Mouse (Mus musculus) thymus, adult 2 months (tissue): ENCODE data around the gene Dctn1. TPM values are rescaled to one million over a fixed set of nuclear protein-coding genes. Genes with fewer than 3 reads are reported as not detected.

Source experiments
- DNase-seq: peaks from one replicate; pipeline ENCODE4 v3.0.0; 2021
- H3K27ac ChIP-seq: fragments of 200-500 bp; 2 replicates; pipeline ENCODE4 v1.5.1; 2012; ENCODE audit warnings: low read length, control low read depth; ENCODE audit not compliant: control insufficient read depth, insufficient read depth
- H3K27me3 ChIP-seq: fragments of 200-500 bp; 2 replicates; pipeline ENCODE4 v1.6.1; 2012; ENCODE audit warnings: mild to moderate bottlenecking, low read length, moderate library complexity, mixed read lengths; ENCODE audit not compliant: control insufficient read depth, insufficient read depth
- H3K36me3 ChIP-seq: fragments of 200-500 bp; 2 replicates; pipeline ENCODE4 v1.6.1; 2012; ENCODE audit warnings: mild to moderate bottlenecking, low read length, moderate library complexity; ENCODE audit not compliant: control insufficient read depth, insufficient read depth
- H3K4me1 ChIP-seq: fragments of 200-500 bp; replicated peaks from 2 replicates; pipeline ENCODE4 v1.6.1; 2012; ENCODE audit warnings: low read length; ENCODE audit not compliant: control insufficient read depth, insufficient read depth
- H3K4me3 ChIP-seq: fragments of 200-500 bp; 2 replicates; pipeline ENCODE4 v1.5.1; 2012; ENCODE audit warnings: mild to moderate bottlenecking, low read length, control low read depth, moderate library complexity; ENCODE audit not compliant: control insufficient read depth, insufficient read depth
- CTCF ChIP-seq: fragments of 200-500 bp; IDR thresholded peaks from 2 replicates; pipeline ENCODE4 v1.5.1; 2012; ENCODE audit warnings: mild to moderate bottlenecking, control low read depth, low read length, moderate library complexity, borderline replicate concordance; ENCODE audit not compliant: control insufficient read depth, poor library complexity, insufficient read depth; ENCODE audit errors: extremely low read depth
- POLR2A ChIP-seq: fragments of 200-500 bp; IDR thresholded peaks from 2 replicates; pipeline ENCODE4 v1.6.1; 2012; ENCODE audit warnings: mild to moderate bottlenecking, low read length, control low read depth, moderate library complexity; ENCODE audit not compliant: control insufficient read depth, poor library complexity, insufficient read depth; ENCODE audit errors: extremely low read depth
- WGBS: fragments of 180-500 bp; shearing (Covaris S2); methylation state at CpG from one replicate; pipeline ENCODE4 v1.1.7; 2018; 5-methylcytosine and 5-hydroxymethylcytosine counted together
- polyA plus RNA-seq: library from polyadenylated mRNA; depleted of rRNA; stranded (reverse); fragments of >200 nt; gene quantifications from 2 replicates; pipeline ENCODE4 v1.2.3, GENCODE M21; 2012

Dctn1 gene
- polyA plus RNA-seq, 1 experiment = 166 TPM

DNA sequence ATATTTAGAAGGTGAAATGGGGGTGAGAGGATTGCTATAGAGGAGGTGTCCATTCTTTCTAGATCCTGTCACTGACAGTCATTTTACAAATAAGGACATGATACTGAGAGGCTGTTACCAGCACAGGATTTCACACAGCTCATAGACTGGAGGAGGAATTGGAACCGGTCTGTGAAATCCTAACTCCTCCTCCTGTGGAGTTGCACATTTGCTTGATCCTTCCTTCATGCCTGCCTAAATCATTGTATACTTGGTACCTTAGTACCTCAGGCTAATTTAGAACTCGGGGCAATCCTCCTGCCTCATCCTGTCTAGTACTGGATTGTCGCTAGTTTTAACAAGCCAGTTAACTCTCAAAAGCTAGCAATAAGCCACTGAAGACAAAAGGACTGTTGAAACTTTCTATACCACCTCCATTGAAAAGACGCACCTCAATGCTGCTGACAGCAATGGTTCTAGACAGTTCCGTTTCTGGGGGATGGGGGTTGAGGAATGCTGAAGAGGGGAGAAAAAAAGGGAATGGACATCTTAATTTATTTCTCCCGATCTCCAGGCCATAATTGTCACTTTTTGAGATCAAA is 604 bp upstream of the Dctn1 start:
- Histone ChIP-seq H3K4me1 (no peaks in the 10 kb centered on the region), H3K27ac (no peak overlapping the region), H3K27me3 (peaks cover 9% of the 10 kb centered on the region; the same call in 1 of the 2 replicates), H3K4me3 (peak overlapping the region; percentile 69), H3K36me3 (no peaks in the 10 kb centered on the region)
- WGBS = 2% methylated on average over 6 of the region's 6 CpGs
- DNase-seq = no peak
- no peak for TF ChIP-seq POLR2A
- TF ChIP-seq CTCF = no peak

- TF ChIP-seq CTCF (no peak), POLR2A (no peak)
- no peaks in the 10 kb centered on the region for H3K36me3 ChIP-seq
- no peaks in the 10 kb centered on the region for H3K4me1 ChIP-seq
- H3K27ac ChIP-seq = no peak overlapping the region
- WGBS = 1% methylated on average over 12 of the region's 12 CpGs
- H3K27me3 ChIP-seq = peaks cover 6% of the 10 kb centered on the region; the same call in 1 of the 2 replicates
- no peak for DNase-seq
- H3K4me3 ChIP-seq = peak overlapping the region; percentile 69
Measured at GRCm38 (mm10) chr6:83166243-83166630, 517 bp downstream of the Dctn1 start.

DNA sequence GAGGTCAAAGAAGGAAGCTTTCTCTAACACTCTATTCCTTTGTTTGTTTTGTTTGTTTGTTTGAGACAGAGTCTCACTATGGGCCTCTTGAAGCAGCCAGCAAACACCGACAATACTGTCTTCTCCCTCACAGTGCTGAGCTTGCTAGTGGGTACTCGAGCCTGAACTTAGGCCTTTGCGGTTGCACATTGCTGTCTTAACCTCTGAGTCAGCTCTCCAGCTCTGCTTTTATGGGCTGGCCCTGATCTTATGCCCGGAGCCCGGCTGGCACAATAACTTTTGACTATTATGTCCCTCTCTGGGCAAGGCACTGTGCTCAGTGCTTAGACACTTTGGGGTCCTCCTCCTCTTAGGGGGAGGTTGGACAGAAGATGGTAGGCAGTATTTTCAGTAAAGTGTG is 4.2 kb downstream of the Dctn1 start:
- Histone ChIP-seq H3K4me3 (no peak overlapping the region), H3K27ac (no peak overlapping the region), H3K36me3 (no peaks in the 10 kb centered on the region), H3K27me3 (no peaks in the 10 kb centered on the region), H3K4me1 (no peaks in the 10 kb centered on the region)
- 90% methylated on average over 5 of the region's 5 CpGs for WGBS
- no peak for TF ChIP-seq POLR2A
- no peak for TF ChIP-seq CTCF
- no peak for DNase-seq

DNA sequence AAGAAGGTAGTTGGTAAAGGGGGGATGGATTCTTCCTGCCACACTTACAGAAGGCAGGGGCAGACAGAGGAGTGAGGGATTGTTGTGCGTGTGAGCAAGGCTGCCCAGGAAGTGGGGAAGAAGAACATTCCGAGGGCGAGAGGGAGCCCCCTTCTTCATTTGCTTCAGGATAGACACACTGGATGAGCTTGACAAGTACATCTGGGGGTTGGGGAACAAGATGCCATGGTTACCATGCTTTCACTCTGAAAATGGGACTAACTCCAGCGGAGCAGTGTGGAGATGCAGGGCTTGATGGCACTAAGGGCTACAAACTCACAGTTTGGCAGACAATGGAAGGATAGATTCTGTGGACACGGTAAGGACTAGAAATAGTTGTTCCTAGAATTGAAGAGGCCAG is 5.3 kb downstream of the Dctn1 start:
- Histone ChIP-seq H3K27ac (no peak overlapping the region), H3K36me3 (no peaks in the 10 kb centered on the region), H3K27me3 (no peaks in the 10 kb centered on the region), H3K4me1 (no peaks in the 10 kb centered on the region), H3K4me3 (no peak overlapping the region)
- TF ChIP-seq CTCF (no peak), POLR2A (no peak)
- no peak for DNase-seq
- WGBS = 95% methylated on average over 5 of the region's 5 CpGs

DNA sequence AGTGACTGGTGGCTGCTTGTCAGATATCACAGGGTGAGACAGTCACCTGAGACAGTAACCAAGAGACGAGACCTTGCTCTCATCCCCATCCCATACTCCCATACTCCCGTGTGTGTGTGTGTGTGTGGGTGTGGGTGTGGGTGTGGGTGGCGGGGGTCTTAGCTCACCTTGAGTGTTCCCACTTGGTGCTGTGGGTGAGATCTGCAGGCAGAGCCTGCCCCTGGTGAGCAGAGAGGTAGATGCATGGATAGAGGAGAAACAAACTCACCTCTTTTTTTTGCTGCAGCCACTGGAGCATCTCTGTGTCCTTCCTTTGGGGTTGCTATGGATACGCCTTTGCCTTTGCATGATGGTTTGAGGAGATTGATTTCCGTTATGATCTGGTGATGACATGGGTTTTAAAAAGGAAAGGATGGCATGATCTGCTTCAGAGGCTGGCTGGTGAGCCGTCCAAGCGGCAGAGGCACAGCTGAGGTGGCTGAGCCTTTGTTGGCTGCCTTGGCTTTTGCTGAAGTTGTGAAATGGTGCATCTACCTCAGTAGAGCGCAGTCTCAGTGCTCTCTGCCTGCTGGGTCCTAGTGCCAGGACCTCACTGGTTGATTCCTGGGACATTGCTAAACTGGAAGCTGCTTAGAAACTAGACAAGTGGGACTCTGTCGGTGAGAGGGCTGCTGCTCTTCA is 6.7 kb downstream of the Dctn1 start:
- DNase-seq = no peak
- H3K27ac ChIP-seq = no peak overlapping the region
- TF ChIP-seq POLR2A = no peak
- no peak for TF ChIP-seq CTCF
- H3K4me3 ChIP-seq = no peak overlapping the region
- H3K4me1 ChIP-seq = no peaks in the 10 kb centered on the region
- H3K27me3 ChIP-seq = no peaks in the 10 kb centered on the region
- WGBS = 90% methylated on average over 9 of the region's 9 CpGs
- H3K36me3 ChIP-seq = no peaks in the 10 kb centered on the region

- no peak overlapping the region for H3K4me3 ChIP-seq
- no peak for TF ChIP-seq POLR2A
- no peak for TF ChIP-seq CTCF
- H3K27me3 ChIP-seq = no peaks in the 10 kb centered on the region
- H3K36me3 ChIP-seq = no peaks in the 10 kb centered on the region
- DNase-seq = no peak
- H3K27ac ChIP-seq = no peak overlapping the region
- H3K4me1 ChIP-seq = 0 out of 2 replicates have a peak, but pooled peaks cover 3% of the 10 kb centered on the region
- 95% methylated on average over 8 of the region's 8 CpGs for WGBS
Measured at GRCm38 (mm10) chr6:83175996-83176395, 10.3 kb downstream of the Dctn1 start.

- TF ChIP-seq POLR2A (no peak), CTCF (no peak)
- Histone ChIP-seq H3K4me1 (0 out of 2 replicates have a peak, but pooled peaks cover 3% of the 10 kb centered on the region), H3K36me3 (0 out of 2 replicates have a peak, but pooled peaks cover 4% of the 10 kb centered on the region), H3K27ac (no peak overlapping the region), H3K4me3 (no peak overlapping the region), H3K27me3 (no peaks in the 10 kb centered on the region)
- 84% methylated on average over 12 of the region's 12 CpGs for WGBS
- no peak for DNase-seq
Measured at GRCm38 (mm10) chr6:83179390-83180117, 13.8 kb downstream of the Dctn1 start.
